Mouse (Mus musculus): ENCODE results near the gene Ykt6.

DNA sequence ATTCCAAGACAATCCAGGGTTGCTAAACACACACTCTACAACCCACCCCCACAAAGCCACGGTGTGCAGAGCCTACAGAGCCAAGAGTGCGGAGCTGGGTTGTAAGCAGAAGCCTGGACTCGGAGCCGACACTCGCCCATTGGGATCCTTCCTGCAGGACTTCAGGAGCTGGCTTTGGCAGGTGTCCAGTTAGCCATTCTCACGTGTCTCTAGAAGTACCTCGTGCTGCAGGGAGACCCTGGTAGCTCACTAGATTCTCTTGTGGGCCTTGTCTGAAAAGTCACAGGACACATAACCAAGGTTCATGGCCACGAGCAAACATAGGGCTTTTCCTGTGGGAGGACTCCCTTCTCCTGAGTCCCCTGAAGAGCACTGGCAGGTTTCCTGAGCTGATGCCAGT, 42.2 kb upstream of the Ykt6 start:
- TF ChIP-seq TAL1 (IDR thresholded peaks at IDR 0.05; ENCODE audit: low read length) (no peak), GATA1 (IDR thresholded peaks at IDR 0.05; ENCODE audit: low read length) (no peak)
